Mouse (Mus musculus) gastrocnemius, postnatal 36 days (tissue): ENCODE data around the gene Sync. TPM values are rescaled to one million over a fixed set of nuclear protein-coding genes. Genes with fewer than 3 reads are reported as not detected.

Experiments used
- DNase-seq, 2 experiments: peaks; one replicate each; pipeline ENCODE4 v3.0.0; 2022
- intact Hi-C: fragments of 180-260 bp; cut with DNase I; formaldehyde crosslinking; loops from one replicate; pipeline ENCODE4 v1.15.1; 2025
- total RNA-seq, 2 experiments: library from RNA; stranded (reverse); gene quantifications; 2 replicates each; pipeline ENCODE4 v1.2.3; 2021

Sync gene
- total RNA-seq, 2 experiments from 2014 or later, result 38.3 to 44.9 TPM

DNA sequence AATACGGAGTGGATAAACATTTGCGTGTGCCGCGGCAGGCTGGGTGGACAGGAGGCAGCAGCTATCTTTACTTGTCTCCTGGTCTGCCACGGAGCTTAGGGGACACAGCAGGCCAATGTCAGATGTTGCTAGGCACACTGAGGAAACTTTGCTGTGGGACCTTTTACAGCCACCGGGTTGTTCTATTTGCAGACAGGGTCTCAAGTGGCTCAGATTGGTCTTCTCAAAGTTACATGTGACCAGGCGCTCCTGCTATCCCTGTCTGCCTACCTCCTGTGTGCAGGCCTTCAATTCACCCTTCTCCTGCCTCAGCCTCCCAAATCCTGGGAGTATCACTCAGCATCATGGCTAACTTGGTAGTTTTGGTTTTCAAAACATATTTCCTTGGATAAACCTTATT lies 8.6 kb downstream of the Sync start:
- intact Hi-C loops, result no loop called here
- DNase-seq, result no peak

DNA sequence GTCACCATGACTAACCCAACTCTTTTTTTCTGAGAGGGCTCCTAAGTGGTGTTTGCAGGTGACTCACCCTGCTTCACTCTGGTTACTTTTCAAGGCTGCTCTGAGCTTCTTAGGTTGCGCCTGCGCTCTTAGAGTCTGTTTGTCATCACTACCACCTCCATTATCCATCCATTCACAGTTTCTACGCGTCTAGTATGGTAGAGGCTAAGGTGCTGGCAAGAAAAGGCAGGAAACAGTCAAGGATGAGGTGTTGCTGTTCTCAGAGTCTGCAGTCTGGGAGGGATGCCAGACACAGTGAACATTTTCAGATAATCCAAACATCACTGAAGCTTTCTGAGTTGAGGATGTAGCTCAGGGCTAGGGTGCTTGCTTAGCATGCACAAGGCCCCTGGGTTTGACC lies 10.3 kb downstream of the Sync start:
- no peak for DNase-seq
- intact Hi-C loops, result no loop called here

DNA sequence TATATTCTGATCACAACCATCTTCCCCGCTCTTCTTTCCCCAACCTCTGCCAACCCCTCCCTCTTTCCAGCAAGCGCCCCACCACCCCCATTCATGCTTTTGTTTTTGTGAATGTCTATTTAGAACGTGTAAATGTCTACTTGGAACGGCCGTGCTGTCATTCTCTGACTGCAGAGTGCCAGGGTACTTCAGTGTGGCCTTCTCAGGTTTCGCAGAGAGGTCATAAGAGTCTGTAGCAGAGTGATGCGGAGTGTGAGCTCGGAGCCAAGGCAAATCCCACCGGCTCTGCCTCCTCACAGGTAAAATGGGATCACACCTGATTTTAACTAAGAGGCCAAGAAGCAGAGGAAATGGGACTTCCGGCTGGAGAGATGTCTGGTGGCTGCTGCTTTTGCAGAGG lies 11.7 kb downstream of the Sync start:
- DNase-seq, result no peak
- intact Hi-C loops, result no loop called here

- DNase-seq, result no peak
- intact Hi-C loops, result no loop called here
Observed at GRCm38 (mm10) chr4:129303401-129303800, 16.0 kb downstream of the Sync start.

DNA sequence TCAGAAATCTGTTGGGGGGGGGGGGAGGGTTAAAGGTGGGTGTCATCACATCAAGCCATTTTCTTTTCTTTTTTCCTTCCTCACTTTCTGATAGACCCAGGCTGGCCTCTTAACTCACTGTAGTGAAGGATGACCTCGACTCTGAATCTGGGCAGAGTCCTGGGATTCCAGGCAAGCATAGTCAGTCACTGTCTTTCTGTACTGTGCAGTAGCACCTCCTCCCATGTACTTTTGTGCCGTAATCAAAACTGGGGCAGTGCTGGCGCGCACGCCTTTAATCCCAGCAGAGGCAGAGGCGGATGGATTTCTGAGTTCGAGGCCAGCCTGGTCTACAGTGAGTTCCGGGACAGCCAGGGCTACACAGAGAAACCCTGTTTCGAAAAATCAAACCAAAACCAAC lies 16.4 kb downstream of the Sync start:
- intact Hi-C loops, result no loop called here
- DNase-seq, result no peak

- no peak for DNase-seq
- intact Hi-C loops, result no loop called here
Observed at GRCm38 (mm10) chr4:129304306-129304705, 16.9 kb downstream of the Sync start.

- DNase-seq, result no peak
- intact Hi-C loops, result no loop called here
Observed at GRCm38 (mm10) chr4:129307936-129308335, 20.5 kb downstream of the Sync start.

DNA sequence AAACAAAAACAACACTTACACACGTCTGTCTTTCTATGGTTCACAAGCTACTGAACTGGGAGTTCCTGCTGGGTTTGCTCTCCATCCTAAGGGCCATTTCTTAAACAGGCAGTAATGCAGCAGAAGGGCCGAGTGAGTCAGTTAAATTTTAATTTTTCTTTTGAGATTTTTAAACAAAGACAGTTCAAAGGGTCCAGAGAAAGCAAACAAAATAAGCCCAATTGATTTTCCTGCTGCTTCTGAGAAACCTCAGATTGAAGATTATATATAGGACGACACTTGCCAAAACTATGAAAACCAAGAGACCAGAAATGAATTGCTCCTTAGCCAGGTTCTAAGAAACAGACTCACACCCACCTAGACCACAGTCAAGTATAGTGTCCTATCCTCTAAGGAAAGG lies 26.5 kb downstream of the Sync start:
- DNase-seq, result no peak
- intact Hi-C loops, result no loop called here

DNA sequence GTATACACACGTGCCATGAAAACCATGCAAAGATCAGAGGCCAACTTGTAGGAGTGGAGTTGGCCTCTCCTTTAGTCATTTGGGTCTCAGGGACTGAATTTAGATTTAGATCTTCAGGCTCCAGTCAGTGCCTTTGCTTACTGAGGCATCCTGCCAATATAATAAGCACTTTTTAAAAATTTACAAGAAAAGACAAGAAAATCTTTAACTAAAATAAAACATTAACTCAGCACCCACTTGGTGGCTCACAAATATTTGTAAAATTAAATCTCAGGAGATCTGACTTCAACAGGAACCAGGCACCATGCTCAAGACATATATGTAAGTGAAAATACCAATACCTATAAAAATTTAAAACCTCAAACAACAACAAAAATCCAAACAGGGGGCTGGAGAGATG lies 33.5 kb downstream of the Sync start:
- DNase-seq, result no peak
- intact Hi-C loops, result no loop called here

DNA sequence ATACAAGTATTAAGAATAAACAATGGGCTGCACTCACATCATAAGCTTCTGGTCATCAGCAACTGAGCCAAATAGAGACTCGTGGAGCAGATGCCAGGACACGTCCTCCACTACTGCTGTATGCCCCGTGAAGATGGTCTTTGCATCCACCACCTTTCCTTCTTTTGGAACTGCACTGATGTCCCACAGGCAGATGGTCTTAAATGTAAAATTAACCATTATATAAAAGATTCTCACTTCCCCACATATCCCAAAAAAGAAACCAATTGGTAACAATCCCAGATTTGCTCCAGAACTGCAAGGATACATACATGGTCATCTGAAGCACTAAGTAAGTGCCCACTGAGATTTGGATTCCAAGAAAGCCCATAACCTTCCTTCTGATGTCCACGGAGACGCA lies 34.6 kb downstream of the Sync start:
- no peak for DNase-seq
- intact Hi-C loops, result no loop called here

DNA sequence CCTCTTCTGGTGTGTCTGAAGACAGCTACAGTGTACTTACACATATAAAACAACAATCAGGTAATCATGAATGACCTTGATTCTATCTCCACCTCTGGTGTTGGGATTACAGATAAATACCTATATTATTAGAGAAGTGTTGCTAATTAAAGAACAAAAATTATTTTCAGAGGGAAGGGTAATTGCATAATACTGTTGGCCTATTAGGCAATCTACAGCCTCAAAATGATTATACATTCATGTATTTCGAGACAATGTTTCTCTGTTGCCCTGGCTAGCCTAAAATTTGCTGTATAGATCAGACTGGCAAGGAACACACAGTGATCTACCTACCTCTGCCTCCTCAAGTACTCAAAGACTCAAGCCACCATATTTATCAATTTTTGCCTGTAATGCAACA lies 36.1 kb downstream of the Sync start:
- DNase-seq, result no peak
- intact Hi-C loops, result no loop called here

- DNase-seq, result no peak
- intact Hi-C loops, result no loop called here
Observed at GRCm38 (mm10) chr4:129324756-129325155, 37.3 kb downstream of the Sync start.

DNA sequence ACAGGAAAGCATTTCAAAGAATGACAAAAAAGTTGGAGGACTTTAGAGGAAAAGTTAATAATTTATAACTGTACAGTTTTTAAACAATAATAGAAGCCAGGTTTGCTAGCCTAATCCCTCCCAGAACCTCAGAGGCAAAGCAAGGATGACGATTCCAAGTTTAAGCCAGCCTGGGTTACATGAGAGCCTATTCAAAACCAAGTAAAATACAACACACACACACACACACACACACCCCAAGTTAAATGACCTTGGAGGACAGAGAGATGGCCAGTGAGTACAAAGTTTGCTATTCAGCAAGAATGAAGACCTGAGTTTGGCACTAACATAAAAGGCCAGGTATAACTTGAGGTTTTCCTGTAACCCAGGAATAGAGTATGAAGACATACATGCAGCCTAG lies 38.8 kb downstream of the Sync start:
- no peak for DNase-seq
- intact Hi-C loops, result no loop called here

DNA sequence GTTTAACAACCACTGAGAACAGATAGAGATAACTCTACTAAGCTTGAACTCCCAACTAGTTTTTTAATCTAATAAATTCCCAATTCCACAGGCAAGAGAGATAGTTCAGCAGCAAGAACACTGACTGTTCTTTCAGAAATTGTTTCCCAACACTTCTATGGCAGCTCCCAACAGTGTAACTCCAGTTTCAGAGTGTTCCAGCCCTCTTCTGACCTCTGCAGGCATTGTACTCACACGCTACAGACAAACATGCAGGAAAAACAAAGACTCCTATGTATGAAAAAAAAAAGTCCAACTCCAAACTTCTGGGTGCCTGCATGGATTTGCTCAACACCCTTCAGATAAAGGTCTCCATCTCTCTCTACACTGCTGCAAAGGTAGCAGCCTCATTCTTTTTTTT lies 45.4 kb downstream of the Sync start:
- no peak for DNase-seq
- intact Hi-C loops, result loop anchor here (5.0 kb wide), 1 partner anchor 41 kb away; no protein-coding TSS in a partner anchor

GRCm38 (mm10) chr4:129334677-129335215 lies 47.3 kb downstream of the Sync start:
- no peak for DNase-seq
- intact Hi-C loops, result loop anchor here (5.0 kb wide), 1 partner anchor 42 kb away; no protein-coding TSS in a partner anchor

DNA sequence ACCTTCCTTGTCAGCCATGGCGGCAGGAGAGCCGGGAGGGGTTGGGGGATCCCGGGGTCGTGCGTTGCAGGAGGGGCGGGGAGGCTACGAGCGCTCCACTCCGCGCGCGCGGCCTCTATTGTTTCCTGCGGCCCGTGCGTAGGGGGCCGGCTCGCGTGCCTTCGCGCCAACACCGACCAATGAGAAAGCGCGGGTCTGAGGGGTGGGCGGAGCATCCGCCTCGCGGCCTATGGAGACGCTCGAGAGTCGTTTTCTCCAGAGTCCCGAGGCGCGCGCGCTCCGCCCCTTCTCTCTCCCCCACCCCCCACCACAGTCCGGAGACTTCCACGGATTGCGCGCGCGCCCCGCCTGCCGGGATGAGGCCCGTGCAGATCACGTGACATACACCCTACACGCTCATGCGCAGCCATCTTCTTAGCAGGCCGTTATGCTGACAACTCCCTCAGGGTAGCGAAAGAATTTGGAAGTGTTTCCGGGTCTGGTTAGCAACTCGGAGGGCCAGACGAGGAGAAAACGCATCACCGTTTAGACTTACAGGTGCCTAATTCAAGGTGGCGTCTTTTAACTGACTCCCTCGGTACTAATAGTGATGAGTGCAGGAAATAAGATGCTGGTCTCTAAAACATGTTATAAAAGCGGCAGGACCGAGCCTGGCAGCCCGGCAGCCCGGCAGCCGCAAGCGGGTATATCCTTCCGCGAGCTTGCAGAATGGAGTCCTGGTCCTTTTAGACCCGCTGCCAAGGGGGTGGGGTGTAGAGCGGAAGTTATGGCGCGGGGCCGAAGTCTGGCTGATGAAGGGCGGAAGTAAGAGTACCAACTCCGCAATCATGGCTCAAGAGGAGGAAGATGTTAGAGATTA lies 48.0 kb downstream of the Sync start, which contains the start of the genes Rbbp4 and Zbtb8os:
Rbbp4 (minus strand) TSS at position 155 of the 859 bp plus-strand sequence.
Zbtb8os (plus strand) TSS at position 480 of the 859 bp plus-strand sequence.
- intact Hi-C loops, result no loop called here
- peak; percentile 91 to 96 for DNase-seq

GRCm38 (mm10) chr4:129336291-129336690 lies 48.9 kb downstream of the Sync start:
- intact Hi-C loops, result no loop called here

GRCm38 (mm10) chr4:129339743-129340142 lies 52.3 kb downstream of the Sync start:
- intact Hi-C loops, result no loop called here

More at GRCm38 (mm10) chr4:129336291-129336690, 48.9 kb downstream of the Sync start:
- DNase-seq, result no peak

GRCm38 (mm10) chr4:129341888-129342287 lies 54.5 kb downstream of the Sync start:
- DNase-seq, result no peak
- intact Hi-C loops, result no loop called here

More at GRCm38 (mm10) chr4:129339743-129340142, 52.3 kb downstream of the Sync start:
- DNase-seq, result no peak

DNA sequence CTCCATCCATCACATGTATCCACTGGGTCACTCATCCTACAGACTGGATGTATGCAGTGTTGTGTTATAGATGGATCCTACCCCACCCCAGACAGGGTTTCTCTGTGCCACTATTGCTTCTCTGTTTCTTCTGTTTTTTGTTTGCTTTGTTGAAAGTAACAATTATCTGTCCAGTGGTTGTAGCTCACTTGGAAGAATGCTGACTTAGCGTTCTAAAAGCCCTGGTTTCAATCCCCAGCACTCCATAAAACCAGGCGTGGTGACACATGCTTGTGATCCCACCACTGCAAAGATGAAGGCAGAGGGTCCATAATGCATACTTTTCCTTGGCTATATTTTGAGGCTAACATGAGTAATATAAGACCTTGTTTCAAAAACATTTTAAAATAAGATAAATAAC lies 55.3 kb downstream of the Sync start:
- no peak for DNase-seq
- intact Hi-C loops, result no loop called here

GRCm38 (mm10) chr4:129346481-129347154 lies 59.2 kb downstream of the Sync start:
- intact Hi-C loops, result no loop called here
- no peak for DNase-seq
